Mouse (Mus musculus) CD4-positive naive resting alpha-beta T cell, adult 76 days (primary cell): ENCODE data around the gene Olfml2a. TPM values are rescaled to one million over a fixed set of nuclear protein-coding genes. Genes with fewer than 3 reads are reported as not detected.

Source experiments
- total RNA-seq: library from RNA; stranded (reverse); gene quantifications from one replicate; pipeline ENCODE4 v1.2.4, GENCODE M21; 2023

The Olfml2a gene
- not detected for total RNA-seq

DNA sequence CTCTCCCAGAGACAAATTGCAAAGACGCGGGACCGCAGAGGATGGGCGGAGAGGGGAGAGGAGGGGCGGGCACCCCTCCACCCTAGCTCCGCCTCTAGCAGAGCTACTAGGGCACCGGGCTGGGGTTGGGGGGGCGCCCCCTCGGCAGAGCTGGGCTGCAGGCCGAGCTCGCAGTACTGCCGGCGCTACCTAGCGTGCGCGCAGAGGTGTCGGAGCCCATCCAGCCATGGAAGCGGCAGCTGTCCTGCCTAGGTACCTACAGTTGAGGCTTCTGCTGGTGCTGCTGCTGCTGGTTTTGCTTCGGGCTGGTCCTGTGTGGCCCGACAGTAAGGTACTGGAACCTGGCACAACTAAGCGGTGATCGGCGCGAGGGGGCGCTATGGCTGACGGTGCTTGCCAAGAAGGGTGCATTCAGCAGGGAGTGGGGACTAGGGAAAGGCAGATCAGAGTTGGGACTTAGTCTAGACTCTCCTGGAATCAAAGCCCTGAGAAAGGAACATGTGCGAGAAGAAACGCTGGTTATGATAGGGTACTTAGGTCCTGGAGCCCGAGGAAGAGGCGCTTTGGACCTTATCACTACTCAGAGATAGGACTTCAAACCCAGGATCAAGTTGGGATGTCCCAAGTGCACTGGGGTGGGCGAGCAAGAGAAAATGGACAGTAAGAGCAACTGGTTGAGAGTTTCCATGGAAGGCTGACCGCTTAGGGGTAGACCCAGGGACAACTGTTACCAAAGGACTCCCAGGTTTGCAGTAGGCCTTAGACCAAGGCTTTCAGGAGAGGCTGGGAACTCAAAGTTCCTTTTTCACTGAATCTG is at the start of gene Olfml2a:
Gene Olfml2a, plus strand, starts transcription at position 128 of the 817 bp plus-strand sequence.

DNA sequence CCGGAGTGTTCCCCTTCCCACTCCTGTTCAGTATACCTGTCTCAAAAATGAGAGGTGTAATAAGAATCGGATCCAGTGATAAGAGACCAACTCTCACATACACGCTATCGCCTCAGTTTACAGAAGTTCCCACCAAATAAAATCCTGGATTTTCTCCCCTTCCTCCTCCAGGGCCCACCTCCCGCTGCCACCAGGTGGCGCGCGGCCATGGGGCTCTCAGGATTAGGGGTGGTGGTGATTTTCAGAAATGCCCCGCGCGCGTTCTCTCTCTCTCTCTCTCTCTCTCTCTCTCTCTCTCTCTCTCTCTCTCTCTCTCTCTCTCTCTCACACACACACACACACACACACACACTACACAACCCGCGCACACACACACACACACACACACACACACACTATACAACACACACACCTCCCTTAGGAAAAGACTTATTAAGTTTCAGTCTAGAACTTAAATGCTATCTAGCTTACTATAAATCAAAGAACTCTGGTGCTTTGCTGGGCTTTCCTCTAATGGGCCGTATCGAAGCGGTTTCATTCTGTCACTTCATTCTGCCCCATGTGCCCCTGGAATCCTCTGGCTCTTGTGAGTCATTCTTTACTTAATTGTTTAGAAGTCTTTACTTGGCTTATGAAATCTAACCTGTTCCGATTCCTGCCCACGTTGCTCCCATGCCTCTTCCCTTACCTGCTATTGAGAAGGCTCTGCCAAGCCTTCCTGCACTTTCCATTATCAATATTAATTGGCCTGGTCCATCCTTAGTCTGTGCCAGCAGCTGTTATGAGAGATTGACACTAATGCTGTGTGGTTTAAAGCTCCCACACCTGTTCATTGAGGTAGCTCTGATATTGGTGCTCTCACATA is 4.4 kb upstream of the Olfml2a start, which contains the start of gene Nr6a1:
Gene Nr6a1, minus strand, starts transcription at position 574 of the 865 bp plus-strand sequence.

DNA sequence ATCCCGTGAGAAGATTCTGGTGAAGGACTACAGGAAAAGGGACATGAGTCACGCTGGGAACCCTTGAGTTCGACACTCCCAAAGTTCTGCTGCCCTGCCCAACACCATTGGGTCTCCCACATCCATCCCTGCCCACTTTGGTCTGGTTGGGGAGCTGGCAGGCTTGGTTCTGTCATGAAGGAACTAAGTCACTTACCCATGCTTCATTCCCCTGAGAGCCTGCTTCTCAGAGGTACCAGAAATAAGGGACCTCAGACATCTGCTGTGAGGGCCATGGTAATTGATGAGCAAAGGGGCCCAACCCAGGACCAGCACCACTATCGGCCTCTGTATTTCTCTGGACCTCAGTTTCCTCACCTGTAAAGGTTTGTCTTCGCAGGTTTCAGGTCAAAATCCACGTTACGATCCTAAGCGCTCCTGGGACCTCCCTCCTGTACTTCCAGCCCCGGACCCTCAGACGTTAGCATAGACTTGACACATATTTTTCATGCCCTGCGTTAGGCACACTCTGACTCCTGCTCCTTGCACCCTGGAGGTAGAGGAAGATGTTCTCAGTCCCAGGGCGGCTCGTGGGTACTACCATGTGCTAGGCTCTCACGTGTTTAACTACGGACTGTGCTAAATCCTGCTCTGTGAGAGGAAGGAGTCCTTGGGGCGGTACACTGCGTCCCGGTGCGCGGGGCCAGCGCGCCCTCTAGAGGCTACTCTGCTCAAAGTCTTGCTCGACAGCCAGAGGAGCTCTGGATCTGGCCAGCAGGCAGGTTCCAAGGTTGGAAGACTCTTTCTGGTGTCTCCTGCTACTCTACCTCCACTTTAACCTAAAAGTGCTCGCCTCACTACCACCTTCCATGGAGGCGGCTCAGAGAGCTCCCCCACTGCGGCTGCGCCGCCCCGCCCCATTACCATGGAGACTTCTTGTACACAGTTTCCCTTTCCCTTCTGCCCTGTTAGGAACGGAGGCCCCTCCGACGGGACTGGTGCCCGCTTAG is 65.9 kb downstream of the Olfml2a start, which contains the start of gene Wdr38:
Gene Wdr38, plus strand, starts transcription at position 91 of the 989 bp plus-strand sequence.

DNA sequence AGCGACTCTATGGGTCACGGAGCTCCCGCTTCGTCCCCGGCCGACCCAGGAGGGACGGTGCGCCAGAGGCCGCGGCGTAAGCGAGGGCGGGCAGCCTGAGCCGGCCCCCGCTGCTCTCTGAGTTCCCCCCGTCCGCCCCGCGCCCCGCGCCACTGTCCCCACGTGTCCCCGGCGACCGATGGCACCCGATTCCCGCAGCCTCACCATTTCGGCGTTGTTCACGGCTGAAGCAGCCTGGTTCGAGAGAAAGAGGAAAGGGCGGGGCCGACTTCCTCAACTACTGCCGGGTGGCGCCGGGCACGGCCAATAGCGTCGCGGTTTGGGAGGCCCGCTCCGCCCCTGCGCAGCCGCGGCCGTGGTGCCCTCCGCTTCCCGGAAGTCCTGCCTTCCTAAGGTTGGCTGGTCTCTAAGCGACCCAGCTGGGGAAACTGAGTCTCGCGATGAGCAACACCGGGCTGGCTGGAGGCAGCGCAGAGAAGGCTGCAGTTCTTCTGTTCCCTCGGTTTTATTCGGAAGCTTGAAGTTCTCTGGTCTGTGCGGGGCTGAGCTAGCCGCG is 73.2 kb downstream of the Olfml2a start, which contains the start of gene Arpc5l:
Gene Arpc5l, plus strand, starts transcription at position 469 of the 556 bp plus-strand sequence.

DNA sequence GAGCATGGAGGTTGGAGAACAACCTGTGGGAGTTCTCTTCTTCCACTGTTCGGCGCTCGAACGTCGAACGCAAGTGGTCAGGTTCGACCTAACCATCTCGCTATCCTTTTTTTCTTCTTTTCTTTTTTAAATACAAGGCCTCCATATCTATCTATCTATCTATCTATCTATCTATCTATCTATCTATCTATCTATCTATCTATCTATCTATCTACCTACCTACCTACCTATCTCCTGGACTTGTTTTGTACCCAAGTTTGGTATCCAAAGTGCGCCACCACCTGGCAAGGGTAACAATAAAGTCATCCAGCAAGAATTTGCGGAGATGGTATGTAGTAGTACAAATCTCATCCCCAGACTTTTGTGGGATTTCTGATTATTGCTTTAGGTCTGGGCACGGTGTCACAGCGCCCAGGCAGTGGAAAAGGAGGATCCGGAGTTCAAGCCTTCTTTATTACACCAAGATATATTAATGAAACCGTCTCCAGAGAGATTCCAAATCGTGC is 73.8 kb downstream of the Olfml2a start, which contains the start of gene Rpl35:
Gene Rpl35, minus strand, starts transcription at position 51 of the 506 bp plus-strand sequence.

Other genes starting within 250 kb of the Olfml2a start
- gene Nr5a1, start 217.4 kb upstream of the Olfml2a start, total RNA-seq: 0.50 TPM
- gene Nr6a1, start 4.3 kb upstream of the Olfml2a start, total RNA-seq: 6.4 TPM
- 0.21 TPM for gene Wdr38, start 65.5 kb downstream of the Olfml2a start, total RNA-seq
- 59.4 TPM for gene Arpc5l, start 73.4 kb downstream of the Olfml2a start, total RNA-seq
- gene Rpl35, start 73.6 kb downstream of the Olfml2a start, total RNA-seq: 979 TPM
- 27.7 TPM for gene Golga1, start 133.6 kb downstream of the Olfml2a start, total RNA-seq